Mouse (Mus musculus): Measurements from ENCODE around the gene Adra2a. TPM values are rescaled to one million over a fixed set of nuclear protein-coding genes. Genes with fewer than 3 reads are reported as not detected.

Gene Adra2a
- not detected in 2 replicates for total RNA-seq (2015)
- total RNA-seq (2017): 0.12 TPM in 1 of 2 replicates, not detected in the other

DNA sequence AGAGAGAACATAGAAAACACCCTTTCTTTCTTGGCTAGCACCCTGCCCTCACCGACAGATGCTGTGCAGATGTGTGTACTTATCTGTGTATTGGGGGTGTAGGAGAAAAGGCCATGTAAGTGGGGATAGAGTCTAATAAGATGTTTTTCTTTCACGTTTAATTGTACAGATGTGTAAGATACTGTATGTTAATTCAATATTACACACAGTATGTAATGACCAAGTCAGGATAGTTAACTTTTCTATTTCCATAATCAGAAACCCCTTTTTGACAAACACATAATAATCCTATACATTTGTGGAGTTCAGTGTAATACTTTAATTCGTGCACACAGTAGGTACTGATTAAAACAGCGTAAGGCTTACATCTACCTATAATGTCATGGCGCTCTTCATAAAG, at the start of gene Adra2a:
Adra2a (plus strand) TSS at position 301 of the 400 bp plus-strand sequence.
- ATAC-seq (replicated peaks; ENCODE audit: poor library complexity): no peak

DNA sequence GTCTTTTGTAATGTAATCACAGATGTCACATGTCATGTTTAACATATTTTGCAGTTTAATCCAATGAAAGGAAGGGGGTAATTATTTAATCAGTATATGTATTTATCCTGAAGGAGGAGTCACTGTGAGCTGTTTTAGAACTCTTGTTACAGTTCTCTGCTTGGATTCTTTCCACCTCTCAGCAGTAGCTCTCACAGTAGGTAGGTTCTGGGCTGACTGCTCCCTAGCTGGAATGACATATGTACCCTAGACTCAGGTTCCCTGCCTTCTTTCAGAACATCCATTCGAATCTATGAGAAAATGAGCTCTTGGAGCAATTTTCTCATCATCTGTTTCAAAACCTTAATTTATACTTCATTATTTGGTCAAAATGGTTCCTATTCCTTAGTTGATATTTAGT, 49.7 kb upstream of the Adra2a start:
- ATAC-seq (replicated peaks; ENCODE audit: poor library complexity): no peak

DNA sequence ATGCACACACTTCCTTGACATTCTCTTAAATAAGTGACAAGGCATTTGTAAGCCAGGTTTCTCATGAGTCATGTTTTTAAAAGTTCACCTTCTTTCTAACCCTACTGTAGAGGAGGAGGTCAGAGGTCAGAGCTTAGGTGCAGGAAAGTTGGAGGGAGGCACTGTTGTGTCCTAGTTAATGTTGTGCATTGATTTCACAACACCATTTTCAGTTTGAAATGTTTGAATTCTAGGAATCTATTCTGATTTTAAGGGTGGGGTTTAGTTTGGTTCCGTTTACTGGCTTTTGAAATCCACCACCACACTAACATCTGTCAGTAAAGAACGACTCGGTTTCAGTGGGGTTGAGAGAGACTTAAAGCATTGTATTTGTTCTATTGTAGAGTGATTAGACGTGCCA, 33.0 kb upstream of the Adra2a start:
- ATAC-seq (replicated peaks; ENCODE audit: poor library complexity): peak; percentile 4; the same call in 1 of the 2 replicates

DNA sequence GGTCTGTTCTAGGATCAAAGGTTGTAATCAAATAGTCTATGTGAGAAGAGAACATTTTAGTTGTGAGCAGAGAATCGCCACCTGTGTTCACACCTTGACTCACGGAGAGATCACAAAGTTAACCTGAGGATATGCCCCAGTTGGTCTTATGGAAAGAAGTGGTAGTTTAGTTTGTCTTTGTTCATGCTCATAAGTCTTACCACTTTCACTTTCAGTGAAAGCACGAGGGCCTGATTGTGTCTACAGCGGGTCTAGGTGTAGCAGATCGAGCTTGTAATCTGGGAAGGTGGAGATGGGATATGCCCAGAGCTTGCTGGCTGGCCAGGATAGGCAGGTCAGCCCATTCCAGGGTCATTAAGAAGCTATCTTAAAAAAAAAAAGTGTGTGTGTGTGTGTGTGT, 29.0 kb upstream of the Adra2a start:
- ATAC-seq (replicated peaks; ENCODE audit: poor library complexity): no peak

- no peak for ATAC-seq (replicated peaks; ENCODE audit: poor library complexity)
These were observed 28.4 kb upstream of the Adra2a start for GRCm38 (mm10) chr19:54015503-54015902.

DNA sequence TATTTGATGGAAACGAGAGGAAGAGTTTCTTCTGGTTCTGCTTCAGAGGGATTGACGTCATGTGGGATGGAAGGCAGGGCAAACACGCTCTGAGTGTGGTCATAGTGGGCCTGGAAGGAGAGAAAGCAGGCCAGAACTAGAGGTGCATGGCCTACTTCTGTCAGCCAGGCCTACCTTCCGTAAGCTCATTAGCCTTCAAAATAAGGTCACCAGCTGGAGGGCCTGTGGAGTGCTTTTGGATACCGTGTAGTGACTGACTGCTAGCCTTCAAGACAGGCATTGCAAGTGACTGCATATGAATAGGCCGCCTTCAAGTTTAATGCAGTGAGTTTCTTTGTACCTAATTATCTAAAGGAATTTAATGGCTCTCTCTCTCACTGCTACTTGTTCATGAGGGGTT, 8.9 kb upstream of the Adra2a start:
- no peak for ATAC-seq (replicated peaks; ENCODE audit: poor library complexity)

DNA sequence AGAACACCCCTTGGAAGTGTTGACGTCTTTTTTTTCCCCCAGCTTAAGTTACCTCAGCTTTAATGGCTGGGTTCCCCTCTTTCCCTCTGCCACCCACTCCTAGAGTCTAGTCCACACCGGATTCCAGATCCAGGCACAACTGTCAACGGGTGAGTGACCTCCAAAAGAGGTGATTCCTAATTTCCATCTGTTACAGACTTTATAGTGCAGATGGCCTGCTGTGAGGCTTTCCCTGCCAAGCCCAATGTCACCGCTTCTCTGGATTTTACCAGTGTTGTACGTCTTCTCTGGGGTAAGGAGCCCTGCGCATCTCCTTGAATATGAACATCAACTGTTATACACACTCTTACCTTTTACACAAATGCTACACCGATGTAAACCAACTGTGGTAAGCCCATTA, 4.5 kb upstream of the Adra2a start:
- ATAC-seq (replicated peaks; ENCODE audit: poor library complexity): no peak

GRCm38 (mm10) chr19:54040356-54041028, 3.5 kb upstream of the Adra2a start:
- no peak for ATAC-seq (replicated peaks; ENCODE audit: poor library complexity)

GRCm38 (mm10) chr19:54041029-54041367, 3.0 kb upstream of the Adra2a start:
- peak; percentile 63 for ATAC-seq (replicated peaks; ENCODE audit: poor library complexity)

- peak; percentile 40 for ATAC-seq (replicated peaks; ENCODE audit: poor library complexity)
These were observed 788 bp downstream of the Adra2a start for GRCm38 (mm10) chr19:54044507-54045371.

DNA sequence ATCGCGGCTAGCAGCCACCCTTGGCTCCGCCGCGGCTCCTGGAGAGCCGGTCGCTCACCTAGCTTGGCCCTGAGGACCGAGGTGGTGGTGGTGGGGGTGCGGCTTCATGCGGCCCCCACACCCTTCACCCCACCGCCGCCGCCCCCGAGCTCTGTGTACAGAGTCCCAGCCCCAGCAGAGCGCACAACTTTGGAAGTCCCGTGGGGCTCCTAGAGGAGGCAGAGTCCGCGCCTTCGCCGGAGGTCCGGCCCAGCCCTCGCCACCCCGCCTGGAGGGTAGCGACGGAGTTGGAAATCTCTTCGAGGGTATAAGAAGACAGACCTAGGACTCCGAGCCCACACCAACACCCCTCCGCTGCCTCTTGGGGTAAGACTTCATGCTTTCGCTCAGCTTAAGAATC, 1.5 kb downstream of the Adra2a start:
- no peak for ATAC-seq (replicated peaks; ENCODE audit: poor library complexity)

- ATAC-seq (replicated peaks; ENCODE audit: poor library complexity): no peak; the same call in 1 of the 2 replicates
These were observed 2.2 kb downstream of the Adra2a start for GRCm38 (mm10) chr19:54045931-54046683.

GRCm38 (mm10) chr19:54046684-54047070, 2.7 kb downstream of the Adra2a start:
- ATAC-seq (replicated peaks; ENCODE audit: poor library complexity): no peak

GRCm38 (mm10) chr19:54047386-54048050, 3.6 kb downstream of the Adra2a start:
- peak; percentile 62 for ATAC-seq (replicated peaks; ENCODE audit: poor library complexity)

GRCm38 (mm10) chr19:54048161-54048885, 4.4 kb downstream of the Adra2a start:
- ATAC-seq (replicated peaks; ENCODE audit: poor library complexity): no peak

- no peak for ATAC-seq (replicated peaks; ENCODE audit: poor library complexity)
These were observed 7.7 kb downstream of the Adra2a start for GRCm38 (mm10) chr19:54051651-54052050.

DNA sequence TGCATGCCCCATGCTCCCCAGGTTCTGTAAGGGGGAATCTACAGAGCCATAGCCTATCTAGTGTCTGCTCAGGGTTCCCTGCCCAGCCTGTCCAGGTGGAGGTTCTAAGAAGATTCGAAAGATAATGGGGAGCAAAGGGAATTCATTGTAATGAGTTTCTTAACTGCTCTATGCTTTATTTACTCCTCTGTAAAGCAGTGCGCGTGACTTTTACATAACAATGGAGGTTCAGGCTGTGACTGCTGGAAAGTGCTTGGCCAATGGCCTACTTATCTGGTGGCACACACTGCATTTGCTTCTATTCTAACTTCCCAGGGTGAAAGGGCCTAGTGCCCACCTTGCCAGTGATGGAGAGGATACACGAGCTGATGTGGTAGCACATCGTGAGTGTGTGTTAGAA, 11.9 kb downstream of the Adra2a start:
- no peak for ATAC-seq (replicated peaks; ENCODE audit: poor library complexity)

DNA sequence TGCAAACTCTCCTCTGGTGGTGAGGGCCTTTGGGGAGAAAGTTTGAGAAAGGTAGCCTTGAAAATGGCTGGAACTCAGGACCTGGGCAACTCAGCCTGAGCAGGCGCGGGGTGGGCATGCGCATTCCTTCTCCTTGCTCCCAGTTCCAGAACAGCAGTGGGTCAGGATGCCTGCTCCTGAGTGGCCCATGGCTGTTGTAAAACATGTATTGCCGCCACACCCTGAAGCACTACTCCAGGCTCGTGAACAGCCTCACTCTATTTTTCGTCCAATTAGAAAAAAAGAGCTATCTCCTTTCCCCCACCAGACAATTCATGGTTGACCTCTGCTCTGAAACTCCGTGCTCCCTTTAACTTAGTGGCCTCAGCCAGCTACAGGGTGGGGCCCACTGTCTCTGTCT, 24.5 kb downstream of the Adra2a start:
- ATAC-seq (replicated peaks; ENCODE audit: poor library complexity): no peak

DNA sequence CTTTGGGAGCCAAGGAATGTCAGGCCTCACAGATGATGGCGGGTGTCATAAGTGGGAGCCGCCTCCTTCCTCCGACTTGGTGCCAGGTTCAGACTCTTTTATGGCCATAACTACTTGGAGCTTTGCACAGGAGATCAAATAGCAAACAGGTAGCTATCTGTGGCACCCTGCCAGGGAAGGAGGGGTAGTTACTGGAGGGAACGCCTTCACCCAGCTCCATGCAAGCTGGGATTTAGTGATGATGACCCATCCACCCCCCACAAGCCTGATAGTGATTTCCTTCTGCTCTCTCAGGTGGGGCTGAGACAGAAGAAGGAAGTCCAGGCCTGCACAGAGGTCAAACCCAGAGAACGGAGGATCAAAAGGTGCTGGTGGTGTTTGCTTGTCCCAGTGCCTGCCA, 26.6 kb downstream of the Adra2a start:
- ATAC-seq (replicated peaks; ENCODE audit: poor library complexity): no peak

- no peak for ATAC-seq (replicated peaks; ENCODE audit: poor library complexity)
These were observed 28.4 kb downstream of the Adra2a start for GRCm38 (mm10) chr19:54072233-54072800.
